Mouse (Mus musculus) hindbrain, postnatal 0 days (tissue): ENCODE results near the gene Mxra7. TPM values are rescaled to one million over a fixed set of nuclear protein-coding genes. Genes with fewer than 3 reads are reported as not detected.

Source experiments
- ATAC-seq: fragments of 200-750 bp; cut with Nextera tagmentation; 2 replicates; pipeline ENCODE4 v1.8.0; 2017; ENCODE audit warnings: mild to moderate bottlenecking, moderate TSS enrichment, moderate library complexity
- DNase-seq: peaks from one replicate; pipeline ENCODE4 v3.0.0-alpha.2; 2015; ENCODE audit warnings: low spot score
- H3K27ac ChIP-seq: fragments of 300-500 bp; sonication (generic); 2 replicates; pipeline ENCODE4 v1.5.1; 2014; ENCODE audit warnings: mild to moderate bottlenecking
- H3K27me3 ChIP-seq: fragments of 300-500 bp; sonication (generic); 2 replicates; pipeline ENCODE4 v1.6.1; 2014; ENCODE audit warnings: low read length, mixed read lengths; ENCODE audit not compliant: insufficient read depth
- H3K36me3 ChIP-seq: fragments of 300-500 bp; sonication (generic); 2 replicates; pipeline ENCODE4 v1.6.1; 2014; ENCODE audit warnings: low read length, mixed read lengths; ENCODE audit not compliant: insufficient read depth
- H3K4me1 ChIP-seq: fragments of 300-500 bp; sonication (generic); 2 replicates; pipeline ENCODE4 v1.6.1; 2014; ENCODE audit warnings: antibody characterized with exemption, low read length, mixed read lengths; ENCODE audit not compliant: insufficient read depth
- H3K4me2 ChIP-seq: fragments of 300-500 bp; sonication (generic); 2 replicates; pipeline ENCODE4 v1.6.1; 2014; ENCODE audit warnings: low read depth, mild to moderate bottlenecking, low read length, moderate library complexity, mixed read lengths
- H3K4me3 ChIP-seq: fragments of 300-500 bp; sonication (generic); 2 replicates; pipeline ENCODE4 v1.5.1; 2014; ENCODE audit warnings: low read length
- H3K9ac ChIP-seq: fragments of 300-500 bp; sonication (generic); replicated peaks from 2 replicates; pipeline ENCODE4 v1.6.1; 2014; ENCODE audit warnings: mild to moderate bottlenecking, low read length, moderate library complexity, mixed read lengths
- H3K9me3 ChIP-seq: fragments of 300-500 bp; sonication (generic); 2 replicates; pipeline ENCODE4 v1.6.1; 2016; ENCODE audit warnings: low read length, mixed read lengths
- CTCF ChIP-seq: IDR thresholded peaks from 2 replicates; pipeline ENCODE4 v1.5.1; 2016; ENCODE audit warnings: antibody characterized with exemption, control low read depth, low read depth
- WGBS: fragments of 180-500 bp; shearing (Covaris S2); extraction: QIAGEN DNeasy Blood & Tissue Kit; methylation state at CpG from one replicate; pipeline ENCODE4 v1.1.7; 2014; 5-methylcytosine and 5-hydroxymethylcytosine counted together
- polyA plus RNA-seq: library from polyadenylated mRNA; unstranded; fragments of >200 nt; fragmentation: Nextera tagmentation; extraction: Ambion mirVana; gene quantifications from 2 replicates; pipeline ENCODE4 v1.2.1, GENCODE M21; 2015
- total RNA-seq: library from RNA; depleted of rRNA; stranded (reverse); fragments of >200 nt; gene quantifications from 2 replicates; pipeline ENCODE4 v1.2.3, GENCODE M21; 2014

Gene Mxra7
- total and polyA plus RNA-seq, 2 experiments from 2014 or later: 36.6 to 50.2 TPM

DNA sequence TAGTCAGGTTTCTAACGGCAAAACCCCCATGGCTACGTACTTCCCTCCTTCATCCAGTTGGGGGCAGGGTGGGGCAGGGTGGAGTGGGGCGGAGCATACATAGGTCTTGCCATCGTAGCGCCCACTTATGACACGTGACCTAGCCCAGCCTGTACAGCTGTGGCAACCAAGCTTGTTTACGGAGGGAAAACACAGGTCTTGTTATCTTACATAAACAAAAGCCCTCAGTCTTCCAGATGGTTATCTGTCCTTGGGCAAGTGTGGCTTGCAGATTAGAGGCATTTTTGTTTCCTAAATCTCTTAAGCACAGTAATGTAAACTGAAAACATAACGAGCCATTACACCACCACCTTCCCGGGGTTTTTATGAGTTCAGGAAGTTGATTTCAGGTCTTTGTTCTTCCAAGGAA lies 45.1 kb downstream of the Mxra7 start:
- H3K36me3 ChIP-seq: no peaks in the 10 kb centered on the region
- no peak for ATAC-seq
- H3K4me1 ChIP-seq: no peaks in the 10 kb centered on the region
- no peaks in the 10 kb centered on the region for H3K9me3 ChIP-seq
- H3K4me3 ChIP-seq: no peak overlapping the region
- DNase-seq: no peak
- H3K27ac ChIP-seq: no peak overlapping the region
- no peak overlapping the region for H3K9ac ChIP-seq
- no peaks in the 10 kb centered on the region for H3K27me3 ChIP-seq
- H3K4me2 ChIP-seq: no peak overlapping the region
- 79% methylated on average over 9 of the region's 9 CpGs for WGBS
- TF ChIP-seq CTCF: no peak

DNA sequence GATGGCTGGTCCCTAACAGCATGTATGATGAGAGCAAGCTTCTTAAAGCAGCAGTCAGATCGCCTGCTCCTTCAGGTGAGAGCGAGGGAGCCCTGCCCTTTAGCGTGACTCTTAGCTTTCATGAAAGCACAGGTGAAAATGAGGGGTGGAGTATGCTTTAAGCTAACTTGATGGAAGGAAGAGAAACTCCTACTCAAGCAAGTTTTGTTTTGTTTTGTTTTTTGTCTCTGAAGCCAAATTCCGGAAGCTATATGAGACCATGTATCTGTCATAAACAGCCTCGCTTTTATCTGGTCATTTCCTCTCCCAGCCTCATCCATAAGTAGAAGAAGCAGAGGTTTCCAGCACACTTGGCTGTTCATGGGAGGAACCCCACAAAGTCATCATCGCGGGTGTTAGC lies 52.4 kb downstream of the Mxra7 start, which contains the start of gene St6galnac1:
TSS of gene St6galnac1 (minus strand) at position 101 of the 400 bp plus-strand sequence.
- no peak for DNase-seq
- 91% methylated on average over 7 of the region's 7 CpGs for WGBS
- Histone ChIP-seq H3K27me3 (no peaks in the 10 kb centered on the region), H3K4me2 (no peak within 1 kb of the TSS), H3K9me3 (no peaks in the 10 kb centered on the region), H3K27ac (no peak within 1 kb of the TSS), H3K4me3 (no peak within 1 kb of the TSS), H3K9ac (no peak within 1 kb of the TSS), H3K4me1 (no peaks in the 10 kb centered on the region), H3K36me3 (no peaks in the 10 kb centered on the region)
- ATAC-seq: no peak
- TF ChIP-seq CTCF: no peak

DNA sequence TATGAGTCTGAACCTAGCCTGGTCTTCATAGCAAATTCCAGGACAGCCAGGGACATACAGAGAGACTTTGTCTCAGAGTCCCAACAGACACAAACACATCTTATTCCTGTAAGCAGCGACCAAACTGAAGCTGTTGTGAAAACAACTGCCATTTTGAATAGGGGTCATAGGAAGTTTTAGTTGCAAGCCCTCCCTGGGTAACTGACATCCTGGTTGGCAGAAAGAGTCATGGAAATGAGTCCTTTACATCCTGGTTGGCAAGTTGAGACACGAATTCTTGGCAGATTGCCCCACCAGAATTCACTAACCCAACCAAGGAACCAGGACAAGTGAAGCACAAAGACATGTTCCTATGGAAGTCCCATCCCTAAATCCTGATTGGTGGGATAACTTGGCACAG lies 54.6 kb downstream of the Mxra7 start:
- ATAC-seq (no peak), DNase-seq (no peak)
- no peaks in the 10 kb centered on the region for H3K27me3 ChIP-seq
- no peak overlapping the region for H3K27ac ChIP-seq
- no peak overlapping the region for H3K4me3 ChIP-seq
- 47% methylated on average over 2 of the region's 2 CpGs for WGBS
- H3K9me3 ChIP-seq: no peaks in the 10 kb centered on the region
- no peak for TF ChIP-seq CTCF
- H3K36me3 ChIP-seq: no peaks in the 10 kb centered on the region
- H3K9ac ChIP-seq: no peak overlapping the region
- H3K4me2 ChIP-seq: no peak overlapping the region
- no peaks in the 10 kb centered on the region for H3K4me1 ChIP-seq

GRCm38 (mm10) chr11:116769873-116770272 lies 58.0 kb downstream of the Mxra7 start:
- Histone ChIP-seq H3K36me3 (no peaks in the 10 kb centered on the region), H3K4me2 (no peak overlapping the region), H3K4me3 (no peak overlapping the region), H3K27ac (no peak overlapping the region), H3K27me3 (no peaks in the 10 kb centered on the region), H3K4me1 (no peaks in the 10 kb centered on the region), H3K9ac (no peak overlapping the region), H3K9me3 (no peaks in the 10 kb centered on the region)
- TF ChIP-seq CTCF: no peak
- DNase-seq (no peak), ATAC-seq (no peak)
- WGBS: 86% methylated on average over 5 of the region's 5 CpGs

GRCm38 (mm10) chr11:116764946-116765345 lies 62.9 kb downstream of the Mxra7 start:
- no peak for DNase-seq
- H3K4me3 ChIP-seq: no peak overlapping the region
- TF ChIP-seq CTCF: no peak
- 94% methylated on average over 2 of the region's 2 CpGs for WGBS
- no peaks in the 10 kb centered on the region for H3K36me3 ChIP-seq
- no peaks in the 10 kb centered on the region for H3K27me3 ChIP-seq
- no peaks in the 10 kb centered on the region for H3K9me3 ChIP-seq
- H3K9ac ChIP-seq: no peak overlapping the region
- no peak overlapping the region for H3K27ac ChIP-seq
- H3K4me1 ChIP-seq: no peaks in the 10 kb centered on the region
- no peak for ATAC-seq
- H3K4me2 ChIP-seq: no peak overlapping the region

GRCm38 (mm10) chr11:116764346-116764745 lies 63.5 kb downstream of the Mxra7 start:
- H3K4me1 ChIP-seq: no peaks in the 10 kb centered on the region
- TF ChIP-seq CTCF: no peak
- no peak overlapping the region for H3K9ac ChIP-seq
- no peak for ATAC-seq
- no peaks in the 10 kb centered on the region for H3K36me3 ChIP-seq
- H3K4me3 ChIP-seq: no peak overlapping the region
- no peaks in the 10 kb centered on the region for H3K9me3 ChIP-seq
- 91% methylated on average over 7 of the region's 7 CpGs for WGBS
- no peaks in the 10 kb centered on the region for H3K27me3 ChIP-seq
- H3K4me2 ChIP-seq: no peak overlapping the region
- no peak overlapping the region for H3K27ac ChIP-seq
- DNase-seq: no peak

GRCm38 (mm10) chr11:116755191-116755590 lies 72.7 kb downstream of the Mxra7 start:
- WGBS: 85% methylated on average over 4 of the region's 4 CpGs
- Histone ChIP-seq H3K36me3 (no peaks in the 10 kb centered on the region), H3K27me3 (no peaks in the 10 kb centered on the region), H3K27ac (no peak overlapping the region), H3K4me1 (no peaks in the 10 kb centered on the region), H3K9me3 (no peaks in the 10 kb centered on the region), H3K4me2 (no peak overlapping the region), H3K4me3 (no peak overlapping the region), H3K9ac (no peak overlapping the region)
- no peak for TF ChIP-seq CTCF
- DNase-seq (no peak), ATAC-seq (no peak)
